Mouse (Mus musculus) forebrain, embryonic 15.5 days (tissue): ENCODE results near the gene Cxcl14. TPM values are rescaled to one million over a fixed set of nuclear protein-coding genes. Genes with fewer than 3 reads are reported as not detected.

ENCODE experiments used
- ATAC-seq: fragments of 200-750 bp; cut with Nextera tagmentation; replicated peaks from 2 replicates; pipeline ENCODE4 v1.8.0; 2017; ENCODE audit warnings: mild to moderate bottlenecking, moderate TSS enrichment, moderate library complexity
- H3K27ac ChIP-seq: fragments of 300-500 bp; sonication (generic); replicated peaks from 2 replicates; pipeline ENCODE4 v1.5.1; 2015; ENCODE audit warnings: mild to moderate bottlenecking, inconsistent platforms
- H3K27me3 ChIP-seq: fragments of 300-500 bp; sonication (generic); 2 replicates; pipeline ENCODE4 v1.6.1; 2015; ENCODE audit warnings: inconsistent platforms
- H3K36me3 ChIP-seq: fragments of 300-500 bp; sonication (generic); 2 replicates; pipeline ENCODE4 v1.6.1; 2015; ENCODE audit warnings: mild to moderate bottlenecking, inconsistent platforms
- H3K4me1 ChIP-seq: fragments of 300-500 bp; sonication (generic); 2 replicates; pipeline ENCODE4 v1.6.1; 2015; ENCODE audit warnings: inconsistent platforms
- H3K4me2 ChIP-seq: fragments of 300-500 bp; sonication (generic); replicated peaks from 2 replicates; pipeline ENCODE4 v1.6.1; 2015; ENCODE audit warnings: mild to moderate bottlenecking, inconsistent platforms
- H3K4me3 ChIP-seq: fragments of 300-500 bp; sonication (generic); 2 replicates; pipeline ENCODE4 v1.5.1; 2015; ENCODE audit warnings: mild to moderate bottlenecking, inconsistent platforms
- H3K9ac ChIP-seq: fragments of 300-500 bp; sonication (generic); replicated peaks from 2 replicates; pipeline ENCODE4 v1.6.1; 2015; ENCODE audit warnings: mild to moderate bottlenecking, inconsistent platforms
- H3K9me3 ChIP-seq: fragments of 300-500 bp; sonication (generic); 2 replicates; pipeline ENCODE4 v1.6.1; 2016; ENCODE audit warnings: inconsistent platforms
- WGBS: fragments of 180-500 bp; shearing (Covaris S2); methylation state at CpG from one replicate; pipeline ENCODE4 v1.1.7; 2015; ENCODE audit warnings: mixed read lengths; 5-methylcytosine and 5-hydroxymethylcytosine counted together
- polyA plus RNA-seq: library from polyadenylated mRNA; unstranded; fragments of >200 nt; fragmentation: Nextera tagmentation; extraction: Ambion mirVana; gene quantifications from 2 replicates; pipeline ENCODE4 v1.2.1, GENCODE M21; 2015

Cxcl14 gene
- polyA plus RNA-seq, 1 experiment from 2014 or later: 14.2 TPM

- ATAC-seq: no peak
- H3K4me2 ChIP-seq: no peak overlapping the region
- no peaks in the 10 kb centered on the region for H3K9me3 ChIP-seq
- no peak overlapping the region for H3K27ac ChIP-seq
- H3K4me1 ChIP-seq: peaks cover 16% of the 10 kb centered on the region
- 2% methylated on average over 13 of the region's 13 CpGs for WGBS
- H3K9ac ChIP-seq: no peak overlapping the region
- H3K27me3 ChIP-seq: peaks cover 82% of the 10 kb centered on the region
- no peaks in the 10 kb centered on the region for H3K36me3 ChIP-seq
- no peak overlapping the region for H3K4me3 ChIP-seq
Observed at GRCm38 (mm10) chr13:56249593-56250341, 46.6 kb downstream of the Cxcl14 start.

- Histone ChIP-seq H3K27ac (no peak overlapping the region), H3K4me3 (no peak overlapping the region), H3K36me3 (no peaks in the 10 kb centered on the region), H3K27me3 (peaks cover 21% of the 10 kb centered on the region), H3K9ac (no peak overlapping the region), H3K9me3 (no peaks in the 10 kb centered on the region), H3K4me2 (no peak overlapping the region), H3K4me1 (0 out of 2 replicates have a peak, but pooled peaks cover 5% of the 10 kb centered on the region)
- ATAC-seq: no peak
- 81% methylated on average over 5 of the region's 5 CpGs for WGBS
Observed at GRCm38 (mm10) chr13:56243104-56243503, 53.2 kb downstream of the Cxcl14 start.

- WGBS: 24% methylated on average over 16 of the region's 16 CpGs
- H3K4me3 ChIP-seq: no peak overlapping the region
- no peaks in the 10 kb centered on the region for H3K36me3 ChIP-seq
- no peak overlapping the region for H3K9ac ChIP-seq
- H3K9me3 ChIP-seq: no peaks in the 10 kb centered on the region
- no peak overlapping the region for H3K4me2 ChIP-seq
- H3K27ac ChIP-seq: no peak overlapping the region
- H3K27me3 ChIP-seq: 0 out of 2 replicates have a peak, but pooled peaks cover 5% of the 10 kb centered on the region
- H3K4me1 ChIP-seq: 0 out of 2 replicates have a peak, but pooled peaks cover 5% of the 10 kb centered on the region
- no peak for ATAC-seq
Observed at GRCm38 (mm10) chr13:56240012-56240770, 56.2 kb downstream of the Cxcl14 start.

Other genes with a start within 250 kb of the Cxcl14 start
- gene H2afy, start 160.2 kb downstream of the Cxcl14 start, polyA plus RNA-seq: 424 and 456 TPM in 2 replicates
- 0.87 and 1.0 TPM in 2 replicates for gene Tifab, start 117.7 kb downstream of the Cxcl14 start, polyA plus RNA-seq
- 3.1 and 6.7 TPM in 2 replicates for gene Neurog1, start 44.4 kb downstream of the Cxcl14 start, polyA plus RNA-seq
- not detected in 2 replicates for gene Gm3045, start 130.0 kb upstream of the Cxcl14 start, polyA plus RNA-seq
- gene Slc25a48, start 141.8 kb upstream of the Cxcl14 start, polyA plus RNA-seq: not detected in 2 replicates
- gene Il9, start 185.7 kb upstream of the Cxcl14 start, polyA plus RNA-seq: not detected in 2 replicates
- 2.4 and 2.9 TPM in 2 replicates for gene Fbxl21, start 225.9 kb upstream of the Cxcl14 start, polyA plus RNA-seq